In the genomic region with DNA sequence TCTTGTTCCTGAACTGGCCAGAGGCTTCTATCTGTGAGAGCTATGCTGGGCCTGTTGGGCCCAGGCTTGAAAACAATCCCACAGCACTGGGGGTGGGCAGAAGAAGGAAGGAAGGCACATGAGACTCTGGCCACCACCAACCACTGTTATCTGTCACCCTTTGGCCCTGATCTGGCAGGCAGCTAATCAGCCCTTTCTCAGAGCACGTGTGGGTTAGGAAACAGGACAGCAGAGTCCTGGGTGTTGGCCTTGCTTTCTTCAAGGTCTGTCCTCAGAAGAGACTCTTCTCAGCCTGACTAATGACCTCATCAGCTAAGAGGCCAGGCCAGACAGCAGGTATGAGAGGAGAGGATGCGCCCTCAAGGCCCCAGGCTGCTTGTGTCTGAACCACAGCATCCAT, we compare ENCODE assay signal across 19 mouse cellular contexts. TPM values are rescaled to one million over a fixed set of nuclear protein-coding genes. Genes with fewer than 3 reads are reported as not detected.
DNase-seq lines count a peak whose midpoint lies in the region; ATAC-seq and TF ChIP-seq lines count a peak whose summit lies in the region.
"Had no signal": no experiment of that assay in that cellular context is flagged by ENCODE, and none has a peak within 500 bp of the region (broad histone marks: within the 10 kb centered on the region; RNA-seq: fewer than 3 reads in every experiment).

No protein-coding gene starts in this region.

- peaks cover 90% of the 10 kb centered on the region for H3K36me3 ChIP-seq in midbrain, embryonic 10.5 days
- no peaks in the 10 kb centered on the region for H3K36me3 ChIP-seq in midbrain, embryonic 16.5 days (ENCODE audit: control insufficient read depth, insufficient read depth, low read length)
- H3K36me3 ChIP-seq in liver, postnatal 0 days (replicated peaks; ENCODE audit: insufficient read depth, low read length) = peaks cover 6% of the 10 kb centered on the region; the same call in 1 of the 2 replicates

- WGBS in midbrain, embryonic 10.5 days = 91% methylated on average over 2 of the region's 2 CpGs
- WGBS in midbrain, embryonic 16.5 days = 85% methylated on average over 2 of the region's 2 CpGs
- WGBS in liver, postnatal 0 days (ENCODE audit: insufficient replicate concordance) = 48% methylated on average over 2 of the region's 2 CpGs

- H3K27me3 ChIP-seq in midbrain, embryonic 10.5 days (ENCODE audit: low read depth, poor library complexity, severe bottlenecking) = no peaks in the 10 kb centered on the region
- H3K27me3 ChIP-seq in midbrain, embryonic 16.5 days (ENCODE audit: control insufficient read depth, insufficient read depth, low read depth, low read length) = no peaks in the 10 kb centered on the region
- H3K27me3 ChIP-seq in liver, postnatal 0 days (ENCODE audit: insufficient read depth, low read length) = no peaks in the 10 kb centered on the region
- H3K27me3 ChIP-seq: hindbrain, embryonic 15.5 days; kidney, embryonic 15.5 days had no signal

- H3K9ac ChIP-seq in midbrain, embryonic 16.5 days (ENCODE audit: low read depth, low read length) = no peak overlapping the region
- no peak overlapping the region for H3K9ac ChIP-seq in liver, postnatal 0 days (replicated peaks)
- H3K9ac ChIP-seq: hindbrain, embryonic 15.5 days; kidney, embryonic 15.5 days; lung, embryonic 14.5 days had no signal

- no peaks in the 10 kb centered on the region for H3K9me3 ChIP-seq in midbrain, embryonic 10.5 days (replicated peaks)
- H3K9me3 ChIP-seq in midbrain, embryonic 16.5 days (replicated peaks; ENCODE audit: control insufficient read depth, low read length, poor library complexity, severe bottlenecking) = no peaks in the 10 kb centered on the region
- H3K9me3 ChIP-seq in liver, postnatal 0 days (ENCODE audit: low read length) = no peaks in the 10 kb centered on the region
- H3K9me3 ChIP-seq: hindbrain, embryonic 15.5 days; kidney, embryonic 15.5 days had no signal

- no peak for TF ChIP-seq CTCF in liver, postnatal 0 days (IDR thresholded peaks at IDR 0.05; ENCODE audit: low read depth)

- intact Hi-C loops in heart, postnatal 14 days (cut with DNase I) = loop anchor here (2.0 kb wide), 1 partner anchor 73 kb away; no protein-coding TSS in a partner anchor

- no peak for ATAC-seq in midbrain, embryonic 16.5 days
- peak; percentile 58 for ATAC-seq in liver, postnatal 0 days
- ATAC-seq: forebrain, embryonic 16.5 days; intestine, embryonic 16.5 days had no signal

- peak; percentile 87 for DNase-seq in heart, adult 11 months
- DNase-seq in heart, postnatal 14 days = no peak
- DNase-seq in midbrain, embryonic 10.5 days (ENCODE audit: low spot score) = no peak
- no peak for DNase-seq in liver, postnatal 0 days
- DNase-seq in layer of hippocampus, adult 9-10 months (ENCODE audit: low spot score) = no peak
- DNase-seq in right cerebral cortex, adult 18-20 months = no peak
- DNase-seq in kidney, postnatal 25 days = no peak
- DNase-seq: adrenal gland, adult 8-10 months; cerebellum, adult 11-12 months; lung, embryonic 14.5 days; spleen, adult 18-20 months had no signal

- H3K27ac ChIP-seq in midbrain, embryonic 10.5 days (replicated peaks) = 0 out of 2 replicates have a peak overlapping the region, but pooled peaks have one; percentile 7
- no peak overlapping the region for H3K27ac ChIP-seq in midbrain, embryonic 16.5 days (ENCODE audit: low read length)
- 0 out of 2 replicates have a peak overlapping the region, but pooled peaks have one; percentile 39 for H3K27ac ChIP-seq in liver, postnatal 0 days (ENCODE audit: low read depth)
- H3K27ac ChIP-seq: hindbrain, embryonic 15.5 days; kidney, embryonic 15.5 days; layer of hippocampus, adult 2 months; macrophage had no signal

- no peak for TF ChIP-seq EP300 in liver, postnatal 0 days (IDR thresholded peaks at IDR 0.05; ENCODE audit: low read depth)

- no peak overlapping the region for H3K4me3 ChIP-seq in midbrain, embryonic 10.5 days
- no peak overlapping the region for H3K4me3 ChIP-seq in midbrain, embryonic 16.5 days (ENCODE audit: low read depth, low read length)
- no peak overlapping the region for H3K4me3 ChIP-seq in liver, postnatal 0 days (ENCODE audit: low read depth, low read length)
- H3K4me3 ChIP-seq: hindbrain, embryonic 15.5 days; kidney, embryonic 15.5 days; layer of hippocampus, adult 2 months had no signal

- H3K4me2 ChIP-seq in midbrain, embryonic 16.5 days (ENCODE audit: low read length) = no peak overlapping the region
- H3K4me2 ChIP-seq in liver, postnatal 0 days (ENCODE audit: low read depth, low read length) = no peak overlapping the region
- H3K4me2 ChIP-seq: hindbrain, embryonic 15.5 days; kidney, embryonic 15.5 days; lung, embryonic 14.5 days had no signal

- no peaks in the 10 kb centered on the region for H3K4me1 ChIP-seq in midbrain, embryonic 10.5 days
- peaks cover 6% of the 10 kb centered on the region for H3K4me1 ChIP-seq in midbrain, embryonic 16.5 days (ENCODE audit: control insufficient read depth, insufficient read depth, low read length)
- H3K4me1 ChIP-seq in liver, postnatal 0 days (ENCODE audit: insufficient read depth) = peaks cover 6% of the 10 kb centered on the region; the same call in 1 of the 2 replicates

RNA-seq across cellular contexts. Expression of a gene that starts 38.2 kb away (rescaled TPM):
- 10 to 100 TPM; 24.3 to 30.4 TPM for total RNA-seq in heart, postnatal 14 days (2021)
- 62.9 and 74.4 TPM in 2 replicates for polyA plus RNA-seq in midbrain, embryonic 10.5 days (2016; fragmentation: Nextera tagmentation; extraction: Ambion mirVana)
- 42.3 and 52.9 TPM in 2 replicates for polyA plus RNA-seq in midbrain, embryonic 16.5 days (2015; fragmentation: Nextera tagmentation; extraction: Ambion mirVana)
- polyA plus RNA-seq in liver, postnatal 0 days (2015; fragmentation: Nextera tagmentation; extraction: Ambion mirVana) = 6.9 and 7.3 TPM in 2 replicates

RNA-seq across cellular contexts. Expression of a gene that starts 53.9 kb away (rescaled TPM):
- total RNA-seq in heart, postnatal 14 days (2021) = 1 to 10 TPM in 1 of 2 experiments, under 1 TPM in 1; 0.98 to 1.1 TPM
- polyA plus RNA-seq in midbrain, embryonic 10.5 days (2016; fragmentation: Nextera tagmentation; extraction: Ambion mirVana) = 0.28 and 0.53 TPM in 2 replicates
- polyA plus RNA-seq in midbrain, embryonic 16.5 days (2015; fragmentation: Nextera tagmentation; extraction: Ambion mirVana) = 0.16 and 0.31 TPM in 2 replicates
- polyA plus RNA-seq in liver, postnatal 0 days (2015; fragmentation: Nextera tagmentation; extraction: Ambion mirVana) = 285 and 304 TPM in 2 replicates
- polyA plus RNA-seq: embryonic facial prominence, embryonic 11.5 days; macrophage had no signal

Comparison
In these comparisons a context has a peak if more than half of its experiments do, and no peak if none do; other contexts are left out.
1. RNA of a gene that starts 53.9 kb away (polyA plus RNA-seq): 285 to 304 TPM in liver, postnatal 0 days; 0.28 to 0.53 TPM in midbrain, embryonic 10.5 days and 0.16 to 0.31 TPM in midbrain, embryonic 16.5 days; every median in the first group is over 100 times any median in the second.